Mouse (Mus musculus) spleen, postnatal 10 days (tissue): ENCODE results near the gene Tiam1.

ENCODE experiments used
- DNase-seq, 2 experiments: peaks; one replicate each; pipeline ENCODE4 v3.0.0; 2021 to 2022; ENCODE audit warnings: low spot score in 2 of 2

Gene Tiam1

DNA sequence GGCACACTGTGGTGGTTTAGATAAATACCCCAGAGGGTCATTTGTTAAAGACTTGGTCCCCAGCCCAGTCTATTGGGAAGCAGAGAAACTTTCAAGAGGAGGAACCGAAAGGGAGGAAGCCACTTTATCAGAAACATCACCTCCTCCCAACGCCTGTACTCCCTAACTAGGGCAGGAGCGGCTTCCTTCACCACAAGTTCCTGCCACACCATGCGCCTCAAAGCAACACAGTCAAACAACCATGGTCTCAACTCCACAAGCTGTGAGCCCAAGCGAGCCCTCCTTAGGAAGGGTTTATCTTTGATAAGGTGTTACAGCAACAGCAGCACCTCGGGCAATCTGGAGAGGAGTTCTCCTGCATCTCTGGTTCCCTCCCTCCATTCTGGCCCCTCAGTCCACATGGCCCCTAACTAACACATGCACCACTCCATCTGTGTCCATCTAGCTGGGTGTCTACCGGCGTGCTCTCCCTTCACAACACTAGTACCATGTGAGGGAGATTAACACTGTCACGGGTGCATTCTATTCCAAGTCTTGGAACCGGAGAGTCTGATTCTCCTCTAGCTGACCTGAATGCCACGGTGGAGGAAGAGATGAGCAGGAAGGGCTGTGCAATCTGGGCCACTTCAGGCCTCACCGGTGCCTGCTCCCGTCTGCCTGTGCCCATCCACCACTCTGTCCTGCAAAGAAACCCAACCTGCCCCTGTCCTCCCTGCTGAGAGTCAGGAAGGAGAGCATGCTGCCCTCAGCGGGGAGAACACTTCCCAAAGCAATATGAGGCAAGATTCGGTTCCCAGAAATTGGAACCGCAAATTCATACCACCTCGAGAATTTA, 149.4 kb downstream of the Tiam1 start:
- DNase-seq = no peak

DNA sequence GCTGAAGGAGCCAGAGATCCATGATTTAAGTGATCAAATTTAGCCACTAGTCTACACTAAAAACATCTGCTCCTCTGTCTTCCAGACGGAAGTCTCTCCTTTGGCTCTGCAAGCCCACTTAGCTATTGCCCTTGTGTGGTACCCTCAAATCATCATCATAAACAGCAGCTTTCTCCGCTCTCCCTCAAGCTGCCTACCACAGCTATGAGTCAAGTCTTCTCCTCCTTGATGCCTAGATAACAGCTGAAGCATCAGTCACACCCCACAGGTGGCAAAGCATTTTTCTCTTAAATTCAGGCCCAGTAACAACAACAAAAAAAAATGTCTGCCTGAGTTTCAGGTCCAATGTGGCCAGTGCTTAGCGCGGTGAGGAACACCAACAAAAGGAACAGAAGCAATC, 150.1 kb downstream of the Tiam1 start:
- no peak for DNase-seq

DNA sequence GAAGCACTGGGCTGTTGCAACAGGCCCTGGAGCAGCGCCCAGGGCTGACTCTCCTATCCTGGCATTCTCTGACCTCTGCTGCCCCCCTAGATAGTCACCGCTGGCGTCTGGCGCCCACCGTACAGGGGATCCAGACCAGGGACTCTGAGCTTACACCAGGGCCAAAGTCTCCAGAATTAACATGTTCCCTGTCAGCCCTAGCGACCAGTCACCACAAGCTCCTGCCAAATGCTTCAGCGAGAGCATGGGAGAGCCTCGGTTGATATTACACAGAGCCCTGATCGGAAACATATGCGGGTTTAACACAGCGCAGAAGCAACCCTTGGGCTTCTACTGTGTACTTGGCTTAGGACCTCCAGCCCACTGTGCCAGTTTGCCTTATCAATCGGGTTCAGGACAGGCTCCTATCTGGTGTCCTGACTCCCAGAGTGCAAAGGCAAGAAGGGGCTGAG, 151.8 kb downstream of the Tiam1 start:
- peak; percentile 27 to 53 for DNase-seq

DNA sequence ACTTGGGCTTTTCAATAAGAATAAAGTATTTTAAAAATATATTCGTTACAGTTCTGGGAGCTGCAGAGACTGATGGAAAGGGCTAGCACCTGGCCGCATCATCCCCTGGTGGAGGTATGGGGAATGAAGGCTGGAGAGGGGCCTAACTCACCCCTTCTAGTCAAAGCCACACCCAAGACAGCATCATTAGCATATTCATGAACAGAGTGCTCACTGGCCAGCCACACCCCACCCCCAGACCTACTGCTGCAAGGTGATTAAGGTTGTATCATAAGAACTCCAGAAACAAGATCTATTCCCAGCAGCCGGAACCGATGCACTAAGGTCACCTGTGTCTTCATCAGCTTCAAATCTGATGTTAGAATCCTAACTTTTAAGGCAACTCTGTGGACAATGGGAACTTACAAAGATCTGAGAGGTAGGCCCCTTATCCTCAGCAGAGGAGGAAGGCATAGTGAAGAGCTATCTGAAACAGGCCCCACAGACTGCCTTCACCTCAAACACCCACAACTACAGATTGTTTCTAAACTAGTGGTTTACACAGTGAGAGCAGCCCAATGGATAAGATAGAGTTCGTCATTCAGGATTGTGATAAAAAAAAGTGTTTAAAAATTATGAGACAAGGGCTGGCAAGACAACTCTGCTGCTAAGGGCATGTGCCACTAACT, 153.1 kb downstream of the Tiam1 start:
- peak in 1 of 2 experiments; percentile 49 for DNase-seq

DNA sequence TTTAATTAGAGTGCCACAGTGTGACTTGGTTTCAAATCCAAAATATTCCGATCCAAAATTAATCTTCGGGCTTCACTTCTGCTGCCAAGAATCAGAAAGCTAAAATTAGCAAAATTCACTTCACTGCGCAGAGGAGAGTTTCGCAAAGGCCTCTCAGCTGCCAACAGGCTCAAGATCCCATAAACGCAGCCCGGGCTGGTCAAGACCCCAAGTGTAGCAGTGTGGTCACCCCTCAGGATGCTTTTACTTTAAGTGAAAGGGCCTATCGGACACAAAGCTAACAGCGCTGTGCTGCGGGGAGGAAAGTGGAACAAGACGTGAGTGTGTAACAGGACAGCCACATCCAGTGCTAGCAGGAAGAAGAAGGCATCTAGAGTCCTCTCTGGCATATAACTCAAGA, 153.8 kb downstream of the Tiam1 start:
- DNase-seq = no peak

DNA sequence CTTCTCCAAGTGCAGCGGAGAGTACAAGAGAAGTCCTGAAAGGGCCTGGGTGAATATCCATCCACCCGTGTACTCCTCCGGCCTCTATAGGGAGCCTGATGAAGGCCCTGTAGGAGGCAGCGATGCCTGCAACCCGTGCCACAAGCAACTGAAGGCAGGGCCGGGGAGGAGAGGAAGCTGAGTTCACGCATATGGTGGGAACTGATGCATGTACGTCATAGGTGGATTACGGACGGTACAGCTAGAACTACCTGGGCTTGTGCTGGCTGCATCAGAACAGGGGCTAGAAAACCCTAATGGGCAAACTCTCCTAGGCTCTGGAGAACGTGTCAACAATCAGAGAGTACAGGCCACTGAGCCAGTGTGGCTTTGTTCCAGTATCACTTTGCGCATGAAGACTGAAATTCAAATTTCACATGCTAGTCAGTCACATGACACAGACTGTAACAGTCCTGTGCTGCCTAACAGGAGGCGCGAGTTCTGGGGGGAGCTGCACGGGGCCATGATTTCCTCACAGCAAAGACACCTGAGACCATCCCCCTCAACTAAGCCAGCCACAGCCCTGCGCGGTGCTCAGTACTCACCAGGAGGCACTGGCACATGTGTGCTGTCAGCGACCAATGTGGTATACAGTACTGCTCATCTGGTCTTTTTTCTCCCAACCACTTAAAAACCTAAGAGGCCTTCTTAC, 156.8 kb downstream of the Tiam1 start:
- DNase-seq = peak; percentile 33 to 35

DNA sequence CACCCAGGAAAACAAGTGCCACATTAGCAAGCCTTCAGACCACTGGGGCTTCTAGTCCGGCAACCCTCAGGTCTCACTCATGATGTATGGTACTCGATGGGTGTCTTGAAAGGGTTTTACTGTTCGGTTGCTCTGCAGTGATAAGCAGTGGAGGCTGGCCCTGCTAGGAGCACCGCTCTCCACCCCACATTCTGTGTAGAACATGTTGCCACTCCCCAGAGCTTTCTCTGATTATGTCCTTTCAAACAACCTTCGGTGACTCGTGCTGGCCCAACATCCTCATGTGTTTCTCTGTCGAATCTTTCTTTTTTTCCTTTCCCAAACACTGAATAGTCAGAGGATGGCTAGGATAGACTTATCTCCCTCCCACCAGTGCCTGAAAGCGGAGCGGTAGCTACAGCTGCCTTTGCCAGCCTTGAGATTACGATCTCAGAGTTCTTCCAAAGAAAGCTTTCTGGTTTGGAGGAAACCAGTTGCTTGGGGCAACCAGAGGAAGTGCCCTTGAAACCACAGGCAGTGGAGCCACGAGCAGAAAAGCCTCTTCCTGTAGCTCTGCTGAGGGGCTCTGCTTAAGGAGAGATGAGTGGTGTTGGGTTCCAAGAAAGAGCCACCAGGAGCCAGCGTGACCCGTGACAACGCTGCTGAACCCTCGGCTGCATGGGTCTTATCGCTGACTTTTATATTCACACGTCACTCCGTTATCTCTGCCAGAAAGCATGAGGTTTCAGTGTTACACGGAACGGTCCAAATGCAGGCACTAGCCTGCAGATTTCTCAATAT, 157.7 kb downstream of the Tiam1 start:
- DNase-seq = peak; percentile 31 to 43

DNA sequence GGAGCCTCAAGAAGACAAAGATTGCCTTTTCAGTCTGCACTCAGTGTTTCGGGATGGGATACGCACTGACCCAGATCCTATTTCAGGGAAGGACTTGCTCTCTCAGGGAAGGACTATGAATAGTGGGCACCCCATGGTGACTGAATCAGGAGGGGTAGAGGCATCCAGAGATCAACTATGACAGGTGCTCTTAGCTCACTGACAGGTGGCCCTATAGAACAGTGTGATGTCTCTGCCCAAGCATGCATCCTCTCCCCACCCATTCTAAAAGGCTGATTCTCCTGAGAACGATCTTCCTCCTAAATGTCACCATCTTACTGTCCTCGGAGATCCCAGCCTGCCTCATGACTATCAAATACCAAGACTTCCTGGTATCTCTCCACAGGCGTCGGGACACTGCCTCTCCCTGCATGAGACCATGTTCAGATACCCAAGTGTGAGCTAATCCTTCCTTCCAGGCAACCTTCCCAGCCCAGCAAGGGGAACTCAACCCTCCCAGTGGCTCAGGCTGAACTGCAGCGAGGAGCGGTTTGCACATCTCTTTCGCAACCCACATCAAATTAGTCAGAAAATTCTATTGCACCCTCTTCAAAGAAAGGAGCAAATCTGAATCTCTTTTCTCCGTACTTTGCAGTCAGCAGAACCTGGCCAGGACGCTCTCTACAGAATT, 163.4 kb downstream of the Tiam1 start:
- DNase-seq = no peak

DNA sequence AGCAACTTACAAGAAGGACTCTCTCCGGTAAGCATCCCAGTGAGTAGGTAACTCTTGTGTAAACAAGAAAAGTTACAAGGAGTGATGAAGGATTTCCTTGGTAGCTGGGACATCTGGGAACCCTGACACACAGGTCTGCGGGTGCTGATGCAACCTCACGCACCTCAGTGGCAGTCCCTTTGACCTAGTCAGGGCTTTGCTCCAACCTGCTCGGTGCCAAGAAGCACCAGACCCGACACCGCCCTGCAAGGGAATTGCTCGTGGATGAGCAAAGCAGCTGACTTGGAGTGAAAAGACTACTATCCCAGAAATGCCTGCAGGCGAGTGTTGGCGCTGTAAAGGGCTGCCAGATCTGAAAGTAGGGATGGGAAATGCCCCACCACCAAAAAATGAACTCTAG, 168.1 kb downstream of the Tiam1 start:
- DNase-seq = no peak

DNA sequence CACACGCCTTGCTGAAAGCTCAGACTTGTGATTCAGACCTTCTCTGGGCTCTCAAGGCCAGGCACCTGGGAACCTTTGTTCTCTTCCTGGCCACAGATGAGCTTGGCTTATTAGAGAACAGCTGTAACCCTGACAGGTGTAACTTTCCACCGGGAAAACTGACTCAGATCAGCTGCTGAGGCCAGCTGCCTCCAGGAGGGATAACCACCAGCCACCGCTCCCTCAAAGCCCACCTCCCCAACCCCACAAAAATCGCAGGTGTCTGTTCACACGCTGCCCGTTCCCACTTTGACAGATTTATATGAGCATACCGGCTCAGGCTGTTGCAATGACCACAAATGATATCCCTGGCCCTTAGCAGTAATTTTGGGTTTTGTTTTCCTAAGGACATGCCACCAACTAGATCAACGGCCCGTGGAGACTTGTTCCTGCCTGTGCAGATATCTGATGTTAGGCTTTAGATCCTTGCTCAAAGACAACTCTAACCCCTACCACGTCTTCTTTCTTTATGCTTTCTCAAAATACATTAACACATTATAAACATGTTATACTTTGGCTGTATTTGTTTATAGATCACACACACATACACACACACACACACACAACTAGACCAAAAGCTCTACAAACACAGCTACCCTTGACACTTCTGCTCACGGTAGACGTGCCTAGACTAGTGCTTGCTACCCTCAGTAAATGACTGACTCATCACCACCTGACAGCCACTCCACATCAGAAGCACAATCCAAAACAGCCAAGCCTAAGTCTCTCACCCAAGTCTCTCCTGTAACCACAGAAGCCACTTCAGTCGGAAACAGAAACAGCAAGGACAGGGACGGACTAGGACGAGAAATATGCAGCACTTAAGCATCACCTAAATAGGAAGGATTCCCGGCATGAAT, 169.5 kb downstream of the Tiam1 start:
- no peak for DNase-seq

DNA sequence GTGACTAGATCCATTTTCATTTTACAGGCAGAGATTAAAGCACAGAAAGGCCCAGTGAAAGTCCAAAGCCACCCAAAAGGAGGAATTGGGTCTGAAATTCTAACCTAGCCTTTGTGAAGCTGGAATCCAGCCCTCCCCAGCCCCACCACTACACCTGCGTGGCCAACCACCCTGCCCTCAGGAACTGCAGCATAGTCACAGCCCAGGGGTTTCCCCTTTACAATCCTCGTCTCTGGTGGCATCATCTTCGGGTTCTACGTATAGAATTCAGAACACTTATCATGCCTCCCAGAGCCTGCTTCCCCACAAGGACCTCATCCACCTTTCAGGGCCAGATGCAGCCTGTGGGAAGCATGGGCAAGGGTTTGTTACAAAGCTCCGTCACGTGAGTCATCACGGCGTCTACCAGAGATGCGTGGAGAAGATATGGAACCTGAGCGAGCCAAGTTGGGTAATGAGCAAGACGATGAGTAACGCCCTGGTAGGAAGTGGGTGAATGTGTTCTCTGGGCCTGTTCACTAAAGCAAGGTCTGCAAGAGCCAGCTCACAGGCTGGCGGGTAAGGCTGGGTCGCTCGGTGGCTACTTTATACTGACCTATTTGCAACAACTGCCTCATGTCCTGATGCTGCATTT, 170.6 kb downstream of the Tiam1 start:
- DNase-seq = no peak

DNA sequence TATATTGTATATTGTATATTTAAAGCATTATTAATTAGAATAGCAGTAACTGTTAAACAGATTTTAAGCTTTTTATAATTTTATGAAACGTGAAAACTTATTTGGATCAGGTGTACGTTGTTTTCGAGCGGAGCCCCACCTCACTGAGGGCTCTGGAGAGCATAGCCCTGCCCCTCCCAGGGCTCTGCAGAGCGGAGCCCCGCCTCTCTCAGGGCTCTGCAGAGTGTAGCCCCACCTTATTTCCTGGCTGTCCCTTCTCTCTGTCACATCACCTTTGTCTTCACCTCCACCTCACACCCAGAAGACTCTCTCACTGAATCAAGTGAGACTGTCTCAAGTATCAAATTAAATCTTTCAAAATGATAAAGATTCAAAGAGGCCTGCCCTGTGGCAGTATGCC, 171.6 kb downstream of the Tiam1 start:
- no peak for DNase-seq

DNA sequence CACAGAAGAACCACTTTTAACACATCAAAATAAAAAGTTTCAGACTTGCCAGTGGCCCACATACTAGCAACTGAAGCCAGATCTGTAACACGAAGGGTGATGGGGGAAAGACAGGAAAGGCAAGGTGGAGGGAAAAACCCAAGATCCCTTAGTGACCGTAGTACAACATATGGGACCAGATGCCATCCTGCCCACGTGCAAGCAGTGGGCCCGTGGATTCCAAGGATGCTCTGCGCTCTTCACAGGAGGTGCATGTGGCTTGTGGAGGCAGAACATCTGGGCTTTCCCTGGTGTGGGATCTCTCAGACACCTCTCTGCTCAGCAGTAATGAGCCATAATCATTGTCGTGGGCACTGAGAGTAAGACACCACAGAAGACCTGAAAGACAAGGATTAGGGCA, 175.5 kb downstream of the Tiam1 start:
- no peak for DNase-seq

DNA sequence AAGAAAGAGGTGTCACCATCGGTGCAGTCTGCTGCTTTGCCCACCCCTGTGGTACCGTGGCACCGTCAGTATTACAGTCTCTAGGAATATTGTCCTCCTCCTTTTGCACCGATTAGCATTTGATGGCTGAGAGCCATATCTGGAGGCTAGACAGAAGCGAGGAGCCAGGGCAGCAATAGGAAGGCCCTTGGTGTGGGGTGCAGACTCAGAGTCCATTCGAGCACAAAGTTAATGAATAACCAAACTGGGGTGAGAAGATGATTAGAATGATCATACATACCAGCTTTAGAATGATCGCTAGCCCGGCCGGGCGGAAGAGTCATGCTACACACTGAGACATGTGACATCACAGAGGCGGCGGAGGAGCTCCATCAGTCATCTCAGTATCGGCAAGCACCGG, 180.7 kb downstream of the Tiam1 start:
- no peak for DNase-seq

DNA sequence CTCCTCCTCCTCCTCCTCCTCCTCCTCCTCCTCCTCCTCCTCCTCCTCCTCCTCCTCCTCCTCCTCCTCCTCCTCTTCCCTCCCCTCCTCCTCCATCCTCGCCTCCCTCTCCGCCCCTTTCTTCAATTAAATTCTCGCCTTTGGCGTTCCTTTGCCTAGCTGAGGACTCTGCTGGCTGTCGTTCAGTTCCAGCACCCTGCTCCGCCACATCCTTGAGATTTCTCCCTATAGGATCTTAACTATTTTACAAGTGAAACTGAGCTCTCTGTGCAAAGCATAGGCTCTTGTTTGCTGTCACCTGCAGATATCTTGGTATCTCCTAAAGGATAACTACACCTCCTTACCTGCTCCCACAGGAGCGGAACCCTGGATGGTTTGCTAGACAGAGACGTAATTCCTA, 182.7 kb downstream of the Tiam1 start:
- no peak for DNase-seq

DNA sequence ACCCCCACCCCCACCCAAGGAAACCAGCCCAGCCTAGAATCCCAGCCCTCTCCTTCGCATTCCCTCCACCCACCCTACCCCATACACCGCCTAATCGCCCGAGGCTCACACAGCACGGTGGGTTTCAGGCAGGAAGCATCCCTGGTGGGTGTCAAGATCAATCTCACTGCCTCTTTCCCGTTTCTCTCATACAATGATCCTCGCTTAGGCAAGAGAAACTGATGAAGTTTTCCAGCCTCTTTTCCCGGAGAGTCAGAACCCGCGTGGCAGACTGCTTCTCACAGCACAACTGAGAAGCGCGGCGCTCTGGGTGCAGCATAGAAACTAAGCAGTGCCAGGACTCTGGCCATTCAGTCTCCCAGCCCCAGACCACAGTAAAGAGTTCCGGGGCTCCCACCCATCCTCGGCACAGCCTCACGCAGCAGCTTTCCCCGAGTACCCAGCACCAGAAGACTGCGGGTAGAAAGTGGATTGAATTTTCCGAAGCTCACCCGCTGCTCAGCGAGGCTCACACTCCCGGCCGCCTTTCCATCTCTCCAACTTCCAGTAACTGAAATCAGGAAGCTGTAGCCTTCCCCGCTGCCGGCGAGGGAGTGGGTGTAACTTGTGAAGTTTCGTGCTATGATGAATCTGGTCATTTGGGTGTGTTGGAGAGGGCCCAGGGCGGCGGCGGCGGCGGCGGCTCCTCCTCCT, 183.2 kb downstream of the Tiam1 start:
- DNase-seq = no peak

DNA sequence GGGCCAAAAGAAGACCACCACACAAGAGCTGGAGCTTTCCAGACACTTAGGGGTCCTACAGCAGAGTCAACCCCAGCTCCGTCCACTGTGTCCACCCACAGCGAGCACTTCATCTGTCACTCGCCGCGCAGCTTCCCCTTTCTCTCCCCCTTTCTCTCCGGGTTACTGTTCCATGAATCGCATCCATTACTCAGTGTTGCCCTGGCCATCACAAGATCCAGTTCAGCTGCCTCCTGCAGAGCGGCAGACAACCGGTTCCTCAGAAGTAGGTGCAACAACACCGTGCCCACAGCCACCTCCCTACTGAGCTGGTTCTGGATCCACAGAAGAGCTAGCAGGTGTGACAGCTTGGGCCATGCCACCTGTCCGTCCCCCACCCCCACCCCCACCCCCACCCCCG, 184.6 kb downstream of the Tiam1 start:
- no peak for DNase-seq

DNA sequence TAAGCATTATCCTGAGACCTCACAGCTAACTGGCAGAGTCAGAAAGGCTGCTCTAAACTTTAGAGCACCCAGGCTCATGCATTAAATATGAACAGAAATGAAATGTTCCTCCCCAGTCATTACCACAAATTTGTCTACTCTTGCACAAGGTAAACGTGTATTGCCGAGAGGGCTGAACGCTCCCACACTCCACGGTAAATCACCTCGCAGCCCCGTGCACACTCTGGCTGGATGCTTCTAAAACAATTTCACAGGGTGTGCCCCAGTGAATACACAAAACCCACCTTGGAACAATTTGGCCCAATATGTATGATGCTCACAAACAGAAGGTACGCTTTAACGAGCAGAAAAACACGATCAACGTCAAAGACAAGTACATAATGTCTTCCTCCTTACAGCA, 185.5 kb downstream of the Tiam1 start:
- no peak for DNase-seq

DNA sequence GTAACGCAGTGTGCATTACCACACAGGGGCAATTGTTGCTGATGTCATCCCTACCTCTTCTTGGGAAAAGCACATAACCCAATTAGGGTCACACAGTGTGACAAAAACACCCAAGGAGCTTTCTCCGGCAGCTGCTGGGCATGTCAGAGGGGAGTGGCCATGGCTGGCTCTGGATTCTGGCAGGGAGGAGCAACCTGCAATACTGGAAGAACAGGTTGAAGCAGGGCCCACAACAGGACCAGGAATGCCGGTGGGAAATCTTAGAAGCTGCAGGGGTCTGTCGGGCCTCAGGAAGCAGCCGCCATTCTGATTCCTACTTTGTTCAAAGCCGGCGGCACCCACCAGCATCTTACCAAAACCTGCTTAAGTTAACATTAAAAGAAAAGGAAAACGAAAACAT, 189.0 kb downstream of the Tiam1 start:
- DNase-seq = no peak
